Mouse (Mus musculus): ENCODE measurements around the gene Tatdn3. TPM values are rescaled to one million over a fixed set of nuclear protein-coding genes. Genes with fewer than 3 reads are reported as not detected.

The Tatdn3 gene
- polyA plus RNA-seq (2014; fragmentation: Illumina TruSeq; extraction: RNeasy Lipid Tissue Mini Kit (QIAGEN cat#74804)), result 9.2 TPM

GRCm38 (mm10) chr1:191062781-191063485, at the start of gene Tatdn3, which contains the start of gene Nsl1:
TSS of gene Tatdn3 (minus strand) at chr1:191062932.
TSS of gene Nsl1 (plus strand) at chr1:191063012.

DNA sequence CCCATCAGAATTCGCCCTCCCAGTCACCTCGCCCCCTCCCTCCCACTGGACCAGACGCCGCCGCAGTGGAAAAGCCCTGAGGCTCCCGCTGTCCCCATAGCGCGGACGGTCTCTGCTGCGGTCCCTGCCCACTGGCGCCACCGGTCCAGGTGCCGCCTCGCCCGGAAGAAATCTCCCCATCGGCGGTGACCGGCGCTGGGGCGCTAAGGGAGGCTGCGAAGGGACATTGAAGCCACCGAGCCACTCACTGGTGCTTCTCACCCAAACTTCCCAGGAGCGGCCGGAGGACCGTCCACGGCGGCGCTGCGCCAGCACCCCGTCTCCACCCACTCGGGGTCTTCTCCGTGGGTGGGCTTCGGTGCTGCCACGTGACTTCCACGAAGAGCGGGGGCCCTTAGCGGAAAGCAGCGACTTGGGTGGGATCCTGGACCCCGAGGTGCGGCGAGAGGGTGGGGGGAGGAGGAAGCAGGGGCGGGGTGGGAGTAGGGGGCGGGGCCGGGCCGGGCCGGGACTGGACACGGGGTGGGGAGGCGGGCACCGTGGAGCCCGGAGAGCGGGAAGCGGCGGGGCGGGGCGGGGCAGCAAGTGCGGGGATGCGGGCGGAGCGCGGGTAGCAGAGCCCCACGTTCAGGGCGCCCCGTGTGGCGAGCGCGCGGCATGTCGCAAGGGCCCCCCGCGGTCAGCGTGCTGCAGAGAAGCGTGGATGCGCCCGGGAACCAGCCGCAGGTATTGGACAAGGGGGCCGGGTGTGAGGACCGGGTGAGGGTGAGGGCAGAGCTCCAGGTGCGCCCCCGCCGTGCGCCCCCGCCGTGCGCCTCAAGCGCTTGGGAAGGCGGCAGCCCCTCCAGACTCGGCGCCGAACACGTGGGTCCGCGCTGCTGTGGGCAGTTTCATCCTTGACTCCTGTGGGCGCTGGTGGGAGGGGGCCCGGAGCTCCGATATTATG, 35.3 kb upstream of the Tatdn3 start, which contains the start of gene Batf3:
Gene Batf3, plus strand, starts transcription at position 46 of the 946 bp plus-strand sequence.

GRCm38 (mm10) chr1:191036554-191037334, 26.0 kb downstream of the Tatdn3 start, which contains the start of gene Spata45:
TSS of gene Spata45 (plus strand) at chr1:191036639.

GRCm38 (mm10) chr1:191026021-191026713, 36.6 kb downstream of the Tatdn3 start, which contains the start of gene Flvcr1:
TSS of gene Flvcr1 (minus strand) at chr1:191026158.

Other genes starting within 250 kb of the Tatdn3 start
- gene Rps6kc1, start 151.2 kb downstream of the Tatdn3 start, polyA plus RNA-seq (2014; fragmentation: Illumina TruSeq; extraction: RNeasy Lipid Tissue Mini Kit (QIAGEN cat#74804)), result 7.9 TPM
- 67.2 TPM for gene Angel2, start 137.8 kb downstream of the Tatdn3 start, polyA plus RNA-seq (2014; fragmentation: Illumina TruSeq; extraction: RNeasy Lipid Tissue Mini Kit (QIAGEN cat#74804))
- 2.8 TPM for gene Vash2, start 83.6 kb downstream of the Tatdn3 start, polyA plus RNA-seq (2014; fragmentation: Illumina TruSeq; extraction: RNeasy Lipid Tissue Mini Kit (QIAGEN cat#74804))
- gene Flvcr1, start 36.8 kb downstream of the Tatdn3 start, polyA plus RNA-seq (2014; fragmentation: Illumina TruSeq; extraction: RNeasy Lipid Tissue Mini Kit (QIAGEN cat#74804)), result 43.6 TPM
- gene Spata45, start 26.3 kb downstream of the Tatdn3 start, polyA plus RNA-seq (2014; fragmentation: Illumina TruSeq; extraction: RNeasy Lipid Tissue Mini Kit (QIAGEN cat#74804)), result not detected
- 4.1 TPM for gene Nsl1, start 80 bp upstream of the Tatdn3 start, polyA plus RNA-seq (2014; fragmentation: Illumina TruSeq; extraction: RNeasy Lipid Tissue Mini Kit (QIAGEN cat#74804))
- not detected for gene Batf3, start 34.9 kb upstream of the Tatdn3 start, polyA plus RNA-seq (2014; fragmentation: Illumina TruSeq; extraction: RNeasy Lipid Tissue Mini Kit (QIAGEN cat#74804))
- gene Fam71a, start 101.9 kb upstream of the Tatdn3 start, polyA plus RNA-seq (2014; fragmentation: Illumina TruSeq; extraction: RNeasy Lipid Tissue Mini Kit (QIAGEN cat#74804)), result not detected
- 1.9 TPM for gene Atf3, start 155.1 kb upstream of the Tatdn3 start, polyA plus RNA-seq (2014; fragmentation: Illumina TruSeq; extraction: RNeasy Lipid Tissue Mini Kit (QIAGEN cat#74804))

Measured in ovary, adult 10 weeks (tissue).